Mouse (Mus musculus): Measurements from ENCODE around the gene Fgfrl1.

DNA sequence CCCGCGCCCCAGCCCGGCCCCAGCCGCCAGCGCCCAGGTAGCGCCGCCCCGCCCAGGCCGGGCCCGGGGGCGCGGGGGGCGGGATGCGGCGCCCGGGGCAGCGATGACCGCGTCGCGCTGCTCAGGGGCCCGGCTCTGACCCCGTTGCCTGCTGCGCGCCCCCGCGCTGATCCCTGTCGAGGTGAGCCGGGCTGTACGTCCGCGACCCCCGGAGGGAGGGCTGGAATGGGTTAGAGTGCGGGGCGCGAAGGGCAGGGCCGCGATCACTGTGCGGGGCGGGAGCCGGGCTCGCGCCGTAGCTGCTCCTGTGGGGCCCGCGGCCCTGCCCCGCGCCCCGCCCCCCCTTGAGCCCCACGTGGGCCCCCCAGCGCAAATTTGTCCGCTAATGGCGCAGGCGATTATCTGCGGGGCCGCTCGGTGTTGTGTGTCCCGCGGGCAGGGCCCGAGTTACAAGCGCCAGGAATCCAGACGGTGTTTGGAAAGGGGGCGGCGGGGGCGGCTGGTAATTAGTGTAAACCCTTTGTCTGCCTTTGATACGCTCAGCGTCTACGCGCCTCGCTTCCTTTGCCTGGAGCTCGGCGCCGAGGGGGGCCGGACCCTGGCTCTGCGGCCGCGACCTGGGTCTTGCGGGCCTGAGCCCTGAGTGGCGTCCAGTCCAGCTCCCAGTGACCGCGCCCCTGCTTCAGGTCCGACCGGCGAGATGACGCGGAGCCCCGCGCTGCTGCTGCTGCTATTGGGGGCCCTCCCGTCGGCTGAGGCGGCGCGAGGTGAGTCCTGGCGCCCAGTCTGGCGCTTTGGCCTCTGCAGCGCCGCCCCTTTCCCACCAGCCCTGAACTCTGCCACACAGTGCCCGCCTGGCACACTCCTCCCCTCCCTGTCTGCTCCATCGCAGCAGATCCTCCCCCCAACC lies 2.4 kb downstream of the Fgfrl1 start:
- TF ChIP-seq CTCF (conservative IDR thresholded peaks at IDR 0.05; ENCODE audit: insufficient read depth, insufficient read length, low read depth, low read length) (no peak), POLR2A (IDR thresholded peaks at IDR 0.05; ENCODE audit: low read depth, low read length) (no peak)
